Mouse (Mus musculus) liver (tissue): ENCODE results near the gene D17Wsu92e.

Experiments used
- DNase-seq: peaks from one replicate; pipeline ENCODE4 v3.0.0-alpha.2; 2020; ENCODE audit warnings: mixed read lengths

The D17Wsu92e gene

GRCm38 (mm10) chr17:27740961-27741360 is 79.5 kb downstream of the D17Wsu92e start:
- no peak for DNase-seq

GRCm38 (mm10) chr17:27734344-27735073 is 85.9 kb downstream of the D17Wsu92e start:
- DNase-seq = peak; percentile 51

GRCm38 (mm10) chr17:27732694-27733093 is 87.8 kb downstream of the D17Wsu92e start:
- no peak for DNase-seq

GRCm38 (mm10) chr17:27732152-27732551 is 88.3 kb downstream of the D17Wsu92e start:
- DNase-seq = no peak

GRCm38 (mm10) chr17:27728770-27729169 is 91.7 kb downstream of the D17Wsu92e start, which contains the start of gene Spdef:
Spdef (minus strand) TSS chr17:27728955.
- DNase-seq = no peak

- no peak for DNase-seq
Measured at GRCm38 (mm10) chr17:27726527-27726926, 93.9 kb downstream of the D17Wsu92e start.

GRCm38 (mm10) chr17:27725412-27725811 is 95.0 kb downstream of the D17Wsu92e start:
- DNase-seq = no peak

- no peak for DNase-seq
Measured at GRCm38 (mm10) chr17:27725011-27725410, 95.4 kb downstream of the D17Wsu92e start.

- DNase-seq = no peak
Measured at GRCm38 (mm10) chr17:27724327-27724726, 96.1 kb downstream of the D17Wsu92e start.

GRCm38 (mm10) chr17:27721125-27721664 is 99.3 kb downstream of the D17Wsu92e start:
- no peak for DNase-seq

GRCm38 (mm10) chr17:27720326-27720725 is 100.1 kb downstream of the D17Wsu92e start:
- DNase-seq = no peak

- DNase-seq = no peak
Measured at GRCm38 (mm10) chr17:27719663-27720062, 100.8 kb downstream of the D17Wsu92e start.

GRCm38 (mm10) chr17:27718250-27718649 is 102.2 kb downstream of the D17Wsu92e start:
- DNase-seq = no peak

- DNase-seq = peak; percentile 53
Measured at GRCm38 (mm10) chr17:27716804-27717203, 103.6 kb downstream of the D17Wsu92e start.

- no peak for DNase-seq
Measured at GRCm38 (mm10) chr17:27712832-27713231, 107.6 kb downstream of the D17Wsu92e start.

GRCm38 (mm10) chr17:27709650-27710049 is 110.8 kb downstream of the D17Wsu92e start:
- no peak for DNase-seq

- peak; percentile 91 for DNase-seq
Measured at GRCm38 (mm10) chr17:27707954-27708661, 112.3 kb downstream of the D17Wsu92e start.

GRCm38 (mm10) chr17:27705661-27706060 is 114.8 kb downstream of the D17Wsu92e start:
- DNase-seq = peak; percentile 32

- DNase-seq = no peak
Measured at GRCm38 (mm10) chr17:27703961-27704621, 116.4 kb downstream of the D17Wsu92e start.

GRCm38 (mm10) chr17:27702518-27702917 is 117.9 kb downstream of the D17Wsu92e start:
- DNase-seq = peak; percentile 57

GRCm38 (mm10) chr17:27701856-27702255 is 118.6 kb downstream of the D17Wsu92e start:
- no peak for DNase-seq
